Mouse (Mus musculus): ENCODE data around the gene Cep131.

Gene Cep131

DNA sequence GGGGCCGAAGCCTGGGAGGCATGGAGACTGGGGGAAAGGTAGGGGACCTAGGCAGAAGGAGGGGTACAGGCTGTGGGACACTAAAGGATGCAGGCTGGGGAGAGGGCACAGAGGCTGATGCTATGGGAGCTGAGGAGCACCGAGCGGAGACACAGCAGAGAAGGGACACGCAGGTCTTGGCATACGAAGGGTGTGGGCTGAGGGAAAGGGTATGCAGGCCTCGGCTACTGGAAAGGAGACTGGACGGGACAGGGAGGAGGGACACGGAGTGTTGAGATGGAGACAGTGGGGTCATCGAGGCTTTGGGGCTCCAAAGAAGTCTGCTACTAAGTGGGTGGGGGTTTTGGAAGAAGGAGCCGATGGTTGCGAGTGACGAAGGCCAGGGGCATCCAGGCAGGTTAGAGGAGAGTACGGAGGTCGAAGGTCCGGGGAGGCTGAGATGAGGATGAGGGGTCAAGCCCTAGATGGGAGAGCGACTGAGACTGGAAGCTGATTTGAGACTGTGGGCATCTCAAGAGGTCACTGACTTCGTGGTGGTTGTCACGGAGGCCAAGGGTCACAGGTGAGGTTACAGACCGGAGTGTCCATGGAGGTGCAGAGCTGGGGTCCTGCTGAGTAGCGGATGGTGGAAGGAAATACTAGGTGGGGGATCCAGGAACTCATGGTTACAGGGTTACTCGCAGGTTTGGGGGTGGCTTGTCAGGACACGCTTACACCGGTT lies 38.9 kb downstream of the Cep131 start:
- DNase-seq: no peak

DNA sequence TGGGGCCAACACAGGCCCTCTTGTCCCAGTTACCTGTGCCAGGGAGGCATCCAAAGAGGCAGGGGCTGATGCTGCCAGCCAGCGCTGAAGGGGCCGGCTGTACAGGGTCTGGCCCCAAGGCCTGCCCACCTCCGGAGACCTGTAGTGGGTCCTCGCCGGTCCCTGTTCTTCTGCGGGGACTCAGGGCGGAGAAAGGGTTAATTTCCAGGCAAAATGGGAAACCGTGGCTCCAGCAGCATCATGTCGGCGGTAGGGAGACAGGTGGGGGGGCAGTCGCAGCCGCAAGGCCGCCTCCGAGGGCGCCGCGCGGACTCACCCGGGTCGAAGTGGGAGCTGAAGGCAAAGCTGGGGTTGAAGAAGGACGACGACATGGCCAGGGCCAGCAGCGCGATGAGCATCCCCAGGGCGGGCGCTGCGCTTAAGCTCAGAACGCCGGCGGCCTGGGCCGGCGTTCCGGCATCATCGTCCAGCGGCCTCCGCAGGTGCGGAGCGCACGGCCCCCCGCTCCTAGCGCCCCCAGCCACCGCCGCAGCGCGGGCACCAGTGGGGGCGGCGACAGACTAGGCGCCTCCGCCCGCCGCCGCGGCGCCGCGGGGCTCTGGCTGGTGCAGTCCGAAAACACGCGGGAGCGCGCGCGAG lies 40.0 kb downstream of the Cep131 start, which contains the start of gene Aatk:
TSS of gene Aatk (minus strand) at position 615 of the 639 bp plus-strand sequence.
- no peak for DNase-seq

DNA sequence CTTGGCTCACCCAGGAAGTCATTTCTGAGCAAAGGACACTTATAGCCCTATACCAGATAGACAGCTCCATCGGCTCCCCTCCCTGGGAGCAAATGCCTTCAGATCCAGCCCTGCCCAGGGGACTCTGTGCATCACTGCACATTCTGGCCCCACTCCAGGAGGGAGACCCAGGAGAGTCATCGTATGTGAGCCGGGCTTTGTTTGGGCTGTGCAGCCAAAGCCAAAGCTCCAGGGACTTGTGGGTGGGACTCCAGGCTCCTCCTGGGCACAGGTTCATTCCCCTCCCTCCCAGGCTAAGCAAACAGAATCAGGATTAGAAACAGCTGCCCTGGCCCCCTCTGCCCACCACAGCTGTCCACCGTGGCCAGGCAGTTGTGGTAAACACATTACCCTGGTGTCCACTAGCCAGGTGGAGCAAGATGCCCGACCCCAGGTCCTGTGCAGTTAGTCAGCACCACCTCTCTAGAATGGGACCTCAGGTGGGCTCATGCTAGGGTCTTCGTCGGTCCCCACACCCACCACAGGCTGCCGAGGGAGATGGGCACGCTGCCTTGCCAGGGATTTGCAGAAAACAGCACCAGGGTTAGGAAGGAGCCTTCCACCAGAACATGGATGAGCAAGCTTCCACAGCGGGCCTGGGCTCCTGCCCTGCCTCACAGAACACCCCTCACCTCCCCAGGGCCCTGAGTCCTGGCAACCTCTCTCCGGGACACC lies 40.6 kb downstream of the Cep131 start:
- no peak for DNase-seq

DNA sequence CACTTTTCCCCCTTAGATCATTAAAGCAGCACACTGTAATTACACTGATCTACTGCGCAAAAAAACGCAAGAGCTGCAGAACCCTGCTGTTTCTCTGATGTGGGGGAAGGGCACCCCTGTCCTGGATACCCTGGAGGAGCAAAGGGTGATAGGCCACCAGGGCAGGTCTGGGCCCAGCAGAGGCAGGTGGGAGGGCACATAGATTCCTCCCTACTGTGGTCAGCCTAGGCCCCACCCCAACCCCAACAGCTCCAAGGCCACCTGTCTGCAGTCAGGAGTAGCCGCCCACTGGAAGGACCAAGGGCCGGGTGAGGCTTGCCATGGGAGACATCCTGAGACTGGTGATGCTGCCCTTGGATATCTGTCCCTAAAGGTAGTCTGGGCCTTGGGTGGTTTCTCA lies 41.3 kb downstream of the Cep131 start:
- DNase-seq: no peak

DNA sequence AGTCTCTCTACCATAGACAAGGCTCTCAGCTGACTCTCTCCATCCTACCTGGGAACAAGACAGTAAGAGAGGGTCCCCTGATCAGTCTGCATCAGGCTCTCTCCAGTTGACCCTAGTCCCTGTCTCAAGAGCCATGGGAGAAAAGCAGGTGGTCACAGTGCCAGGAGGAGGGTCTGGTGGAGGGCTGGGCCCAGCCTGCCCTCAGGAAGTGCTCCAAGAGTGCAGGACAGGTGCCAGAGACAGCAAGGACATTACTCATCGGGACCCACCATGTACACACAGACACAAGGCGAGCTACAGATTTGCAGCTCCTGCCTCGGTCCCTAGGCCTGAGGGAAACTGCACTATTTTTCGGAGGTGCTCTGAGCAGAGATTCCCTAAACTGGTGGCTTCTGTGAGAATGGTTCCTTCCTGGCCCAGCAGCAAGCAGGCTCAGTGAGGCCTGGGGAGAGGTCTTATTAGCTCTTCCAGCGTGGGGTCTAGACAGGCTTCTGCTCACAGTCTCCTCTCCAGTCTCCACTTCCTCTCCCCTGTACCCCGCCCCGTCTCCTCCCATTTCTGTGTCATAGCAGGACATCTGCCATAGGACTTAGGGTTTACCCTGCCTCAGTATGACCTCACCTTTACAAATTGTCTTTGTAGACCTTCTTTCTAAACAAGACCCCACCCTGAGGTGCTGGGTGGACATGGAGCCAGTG lies 44.3 kb downstream of the Cep131 start:
- no peak for DNase-seq

DNA sequence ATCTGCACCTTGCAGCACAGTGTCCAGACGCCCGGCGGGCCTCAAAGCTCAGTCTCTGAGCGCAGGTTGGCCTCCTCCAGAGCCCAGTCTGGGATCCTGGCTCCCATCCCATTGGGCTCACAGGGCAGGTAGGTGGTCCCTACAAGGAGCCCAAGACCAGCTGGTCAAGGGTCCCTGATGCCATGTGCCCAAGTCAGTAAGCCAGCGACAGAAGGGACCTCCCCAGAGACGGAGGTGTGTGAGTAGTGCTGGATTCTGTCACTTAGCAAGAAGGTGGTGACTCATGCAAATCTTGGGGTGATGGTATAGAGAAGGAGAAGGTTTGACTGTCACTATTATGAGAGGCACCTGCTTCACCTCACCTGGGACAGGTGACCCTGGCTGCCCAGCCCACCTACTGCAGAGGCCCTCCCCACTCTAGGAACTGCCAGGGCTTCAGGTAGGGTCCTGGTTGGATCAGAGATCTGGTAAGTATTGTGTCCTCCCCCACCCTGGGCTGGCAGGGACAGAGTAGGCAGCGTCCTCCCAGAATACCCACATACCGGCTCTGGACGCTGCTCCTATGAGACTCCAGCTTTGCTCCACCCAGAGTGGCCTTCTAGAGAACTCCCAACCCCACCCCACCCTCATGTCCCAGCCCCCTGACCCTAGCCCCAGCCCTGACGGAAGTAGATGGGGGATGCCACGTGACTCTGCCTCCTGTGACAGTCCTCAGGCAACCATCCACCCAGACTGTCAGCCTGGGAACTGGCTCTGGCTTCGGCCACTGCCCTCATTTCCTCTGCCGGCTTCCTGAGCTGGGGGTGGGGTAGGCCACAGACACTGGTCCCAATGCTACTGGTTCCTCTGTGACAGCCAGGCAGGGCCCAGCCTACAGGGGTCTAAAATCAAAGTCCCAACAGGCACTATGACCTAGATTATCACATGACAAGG lies 45.2 kb downstream of the Cep131 start:
- peak; percentile 75 to 82 for DNase-seq

DNA sequence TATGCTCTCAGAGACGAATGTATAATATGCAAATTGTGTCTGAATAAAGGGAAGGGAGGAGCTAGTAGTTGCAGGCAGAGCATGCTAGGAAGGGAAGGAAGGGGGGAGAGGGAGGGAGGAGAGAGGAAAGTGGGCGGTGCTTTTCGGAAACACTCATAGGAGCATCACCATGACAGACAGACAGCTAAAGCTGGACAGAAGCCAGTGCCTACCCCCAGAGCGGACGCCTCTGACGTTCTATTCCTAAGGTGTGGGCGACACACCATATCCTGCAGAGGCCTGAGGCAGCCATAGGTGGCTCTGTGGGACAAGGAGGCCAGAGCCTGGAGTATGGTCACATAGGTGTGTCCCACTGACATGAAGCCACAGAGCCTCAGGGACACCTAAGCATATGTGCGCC lies 46.2 kb downstream of the Cep131 start:
- DNase-seq: no peak

DNA sequence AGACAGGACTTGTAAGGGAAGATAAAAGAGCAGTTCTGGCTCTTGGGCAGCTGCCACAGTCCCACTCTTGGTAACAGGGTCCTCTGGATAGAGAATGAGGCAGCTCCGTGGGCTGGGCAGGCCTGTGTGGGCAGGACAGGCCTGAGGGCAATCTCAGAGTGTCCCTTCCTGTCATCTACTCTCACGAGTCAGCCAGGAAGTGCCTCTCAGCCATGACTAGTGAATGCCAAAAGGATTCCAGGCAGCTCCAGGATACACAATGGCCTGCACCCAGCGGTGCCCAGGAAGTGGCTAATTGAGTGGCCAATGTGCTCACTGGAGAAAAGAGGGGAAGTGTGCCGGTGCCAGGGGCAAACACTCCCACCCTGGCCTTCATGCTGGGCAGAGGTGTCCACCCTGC lies 47.0 kb downstream of the Cep131 start:
- DNase-seq: no peak

DNA sequence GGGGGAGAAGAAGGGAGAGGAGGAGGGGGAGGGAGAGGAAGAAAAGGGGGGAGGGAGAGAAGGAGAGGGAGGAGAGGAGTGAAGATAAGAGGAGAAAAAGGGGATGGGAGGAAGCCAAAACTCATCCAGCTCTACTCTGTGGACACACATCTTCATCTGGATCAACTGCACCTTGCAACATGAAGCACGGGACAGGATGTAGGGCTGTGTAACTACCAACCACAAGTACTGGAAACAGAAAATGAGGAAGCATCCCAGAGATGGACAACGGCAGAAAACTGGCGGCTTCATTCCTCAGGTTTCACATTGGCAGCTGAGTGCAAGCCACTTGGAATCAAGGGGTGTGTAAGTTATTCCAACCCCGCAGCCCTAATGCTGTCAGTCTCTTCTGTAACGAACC lies 51.9 kb downstream of the Cep131 start:
- no peak for DNase-seq

DNA sequence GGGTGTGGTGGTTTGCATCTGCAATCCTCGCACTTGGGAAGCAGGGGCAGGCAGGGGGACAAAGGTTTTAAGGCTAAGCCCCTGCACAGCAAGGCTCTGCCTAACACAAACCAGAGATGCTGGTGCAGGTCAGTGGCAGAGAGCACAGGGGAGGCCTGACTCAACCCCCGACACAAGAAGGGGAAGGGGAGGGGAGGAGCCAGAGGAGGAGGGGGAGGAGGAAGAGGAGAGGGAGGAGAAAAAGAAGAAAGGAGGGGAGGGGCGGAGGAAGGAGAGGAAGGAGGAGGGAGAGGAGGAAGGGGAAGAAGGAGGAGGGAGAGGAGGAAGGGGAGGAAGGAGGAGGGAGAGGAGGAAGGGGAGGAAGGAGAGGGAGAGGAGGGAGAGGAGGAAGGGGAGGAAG lies 52.3 kb downstream of the Cep131 start:
- DNase-seq: no peak

DNA sequence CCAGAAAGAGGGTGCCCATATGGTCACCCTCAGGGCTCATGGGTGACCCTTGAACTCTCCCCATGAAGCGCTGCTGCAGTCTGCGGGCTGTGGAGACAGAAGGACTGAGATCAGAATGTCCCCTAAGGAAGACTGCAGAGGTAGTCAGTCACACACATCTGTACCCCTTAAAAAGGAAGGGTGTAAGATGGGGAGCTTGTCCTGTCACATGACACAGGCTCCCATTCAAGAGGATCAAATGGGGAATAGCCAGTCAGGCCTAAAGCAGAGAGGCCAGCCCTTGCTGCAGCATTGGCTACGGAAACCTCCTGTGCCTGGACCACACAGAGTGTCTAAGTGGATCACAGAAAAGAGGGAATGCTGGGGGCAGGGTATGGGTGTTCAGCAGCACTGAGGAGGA lies 53.2 kb downstream of the Cep131 start:
- no peak for DNase-seq

DNA sequence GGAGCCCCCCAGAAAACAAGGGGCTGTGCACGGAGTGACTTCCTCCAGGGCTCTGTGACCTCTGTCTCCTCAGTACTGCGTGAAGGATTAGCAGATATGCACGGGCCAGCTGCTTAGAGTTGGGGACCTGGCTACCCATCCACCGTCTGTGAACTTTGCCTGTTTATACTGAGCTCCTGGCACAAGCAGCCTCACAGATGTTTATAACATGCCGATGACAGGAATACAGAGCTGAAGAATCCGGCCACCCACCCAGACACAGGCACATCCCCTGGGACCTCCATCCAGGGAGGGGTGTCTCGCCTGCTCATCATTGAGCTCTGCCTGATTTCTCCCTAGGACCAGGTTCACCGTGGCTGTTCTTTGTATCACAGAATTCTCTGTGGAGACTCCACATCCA lies 54.6 kb downstream of the Cep131 start:
- DNase-seq: no peak

DNA sequence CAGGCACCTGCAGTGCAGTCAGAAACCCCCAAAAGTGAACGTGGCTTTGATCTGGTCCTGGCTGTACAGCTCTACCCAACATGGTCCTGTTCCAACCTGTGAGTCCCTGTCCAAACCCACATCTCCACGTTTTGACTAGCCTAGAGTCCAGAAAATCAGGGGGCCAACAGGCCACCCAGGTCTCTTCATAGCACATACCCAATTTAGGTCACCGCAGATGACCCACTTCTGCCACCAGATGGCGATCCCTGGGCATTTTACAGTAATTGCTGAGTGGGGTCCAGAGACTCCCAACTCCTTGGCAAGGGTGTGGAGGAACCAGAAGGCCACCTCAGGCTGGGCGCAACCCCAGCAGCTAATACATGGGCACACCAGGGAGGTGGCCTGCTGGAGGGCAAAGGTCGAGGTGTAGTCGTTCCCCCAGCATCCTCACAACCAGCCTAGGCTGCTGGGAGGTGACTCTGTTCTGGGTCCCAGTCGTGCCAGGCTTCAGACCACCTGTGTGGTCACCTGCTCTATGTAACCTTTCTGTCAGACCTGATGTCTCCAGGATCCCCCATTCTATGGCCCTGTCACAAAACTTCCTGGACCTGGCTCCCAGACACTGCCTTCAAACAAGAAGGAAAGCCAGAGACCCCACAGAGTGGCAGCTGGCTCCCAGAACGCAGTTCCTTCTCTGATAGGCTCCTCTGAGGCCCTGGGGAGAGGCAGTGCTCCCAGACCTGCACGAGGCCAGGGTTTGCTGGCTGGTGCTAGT lies 56.3 kb downstream of the Cep131 start:
- DNase-seq: peak; percentile 48 to 61

DNA sequence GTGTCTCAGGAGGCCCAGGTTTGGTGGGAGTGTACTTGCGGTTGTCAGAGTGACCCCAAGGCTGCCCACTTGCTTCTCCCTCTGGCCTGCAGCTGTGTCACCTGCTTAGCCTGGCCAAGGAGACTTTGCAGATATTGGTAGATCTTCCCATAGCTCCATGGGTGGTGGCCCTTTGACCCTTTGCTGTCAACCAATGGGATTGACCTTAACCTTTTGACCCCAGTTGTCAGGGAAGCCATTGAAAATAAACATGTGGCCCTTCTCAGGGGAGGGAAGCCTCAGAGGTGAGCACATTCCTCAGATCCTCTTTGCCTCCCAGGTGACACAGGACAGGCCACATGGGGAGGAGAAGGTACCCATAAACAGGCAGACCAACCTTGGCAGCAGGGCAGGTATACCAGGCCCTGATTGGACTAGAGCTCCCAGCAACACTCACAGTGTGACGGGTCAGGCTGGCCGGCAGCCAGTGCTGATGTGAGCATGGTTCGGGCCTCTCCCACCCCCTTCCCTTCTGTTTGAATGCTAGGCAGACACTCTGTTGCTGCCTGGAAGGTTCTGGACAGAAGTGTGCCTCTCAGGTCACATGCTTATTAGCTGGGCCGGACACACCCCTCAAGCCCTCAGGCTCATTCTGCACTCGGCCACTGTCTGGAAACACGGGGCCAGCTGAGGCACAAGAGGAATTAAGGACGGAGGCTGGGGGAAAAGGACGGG lies 57.0 kb downstream of the Cep131 start:
- peak; percentile 82 to 84 for DNase-seq

DNA sequence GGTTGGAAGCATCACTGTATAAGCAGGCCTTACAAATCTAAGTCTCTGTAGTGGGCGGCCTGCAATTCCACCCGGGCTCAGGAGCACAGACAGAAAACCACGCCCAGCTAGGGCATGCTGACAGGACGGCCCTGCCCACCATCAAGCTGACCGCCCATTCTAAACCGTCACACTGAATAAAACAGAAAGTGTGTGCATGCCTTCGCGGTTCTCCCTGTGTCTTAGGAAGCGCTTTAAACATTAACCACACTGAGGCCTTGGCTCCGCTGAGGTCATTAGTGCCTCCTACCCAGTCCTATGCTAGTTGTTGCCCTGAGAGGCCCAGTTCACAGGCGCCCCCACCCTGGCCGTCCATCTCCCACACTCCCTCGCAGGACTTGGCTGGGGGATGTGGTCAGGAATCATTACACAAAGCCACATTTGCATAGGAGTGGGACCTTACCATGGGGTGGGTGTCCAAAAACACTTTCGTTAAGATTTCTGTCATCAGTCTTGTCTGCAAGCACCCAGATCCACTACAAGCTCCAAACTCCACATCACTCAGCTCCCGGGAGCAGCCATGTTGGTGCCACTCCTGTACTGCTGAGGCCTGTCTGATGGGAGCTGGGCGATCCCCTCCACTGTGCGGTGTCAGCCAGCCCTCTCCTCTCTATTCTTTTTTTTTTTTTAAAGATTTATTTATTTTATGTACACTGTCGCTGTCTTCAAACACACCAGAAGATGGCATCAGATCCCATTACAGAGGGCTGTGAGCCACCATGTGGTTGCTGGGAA lies 58.1 kb downstream of the Cep131 start:
- peak; percentile 84 to 87 for DNase-seq

DNA sequence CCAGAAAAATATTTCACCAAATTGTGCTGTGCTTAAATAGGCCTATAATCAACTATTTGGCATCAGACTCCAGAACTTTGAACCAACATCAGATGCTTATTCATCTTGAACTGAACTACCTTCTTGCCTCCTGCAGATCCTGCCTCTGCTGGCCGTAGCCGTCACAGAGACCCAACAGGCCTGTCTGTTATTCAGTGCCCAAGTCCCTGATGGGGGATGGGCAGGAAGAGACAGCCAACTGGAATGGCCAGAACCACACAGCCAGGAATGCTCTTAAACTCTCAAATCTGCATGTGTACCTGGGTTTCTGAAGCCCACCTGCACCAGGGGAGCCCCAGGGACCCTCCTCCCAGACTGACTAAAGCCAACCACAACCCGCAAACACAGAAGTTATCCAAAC lies 59.7 kb downstream of the Cep131 start:
- peak; percentile 33 to 40 for DNase-seq

DNA sequence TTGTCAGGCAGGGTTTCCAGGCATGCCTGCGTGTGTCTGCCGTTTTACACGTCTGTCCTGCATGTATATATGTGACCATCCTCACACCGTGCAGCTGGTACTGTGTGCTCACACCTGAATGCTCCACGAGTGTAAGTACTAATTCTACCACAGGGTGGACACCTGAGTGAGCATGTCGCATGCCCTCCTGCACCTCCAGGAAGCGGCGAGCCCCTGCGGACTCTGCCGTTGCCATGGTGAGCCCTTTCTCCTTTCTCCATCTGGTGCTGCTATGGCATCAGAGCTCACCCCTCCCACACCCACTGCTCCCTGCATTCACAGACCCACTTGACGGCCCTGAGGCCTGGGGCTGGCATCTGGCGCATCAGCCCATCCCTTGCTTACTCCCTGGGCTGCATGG lies 63.8 kb downstream of the Cep131 start:
- no peak for DNase-seq

DNA sequence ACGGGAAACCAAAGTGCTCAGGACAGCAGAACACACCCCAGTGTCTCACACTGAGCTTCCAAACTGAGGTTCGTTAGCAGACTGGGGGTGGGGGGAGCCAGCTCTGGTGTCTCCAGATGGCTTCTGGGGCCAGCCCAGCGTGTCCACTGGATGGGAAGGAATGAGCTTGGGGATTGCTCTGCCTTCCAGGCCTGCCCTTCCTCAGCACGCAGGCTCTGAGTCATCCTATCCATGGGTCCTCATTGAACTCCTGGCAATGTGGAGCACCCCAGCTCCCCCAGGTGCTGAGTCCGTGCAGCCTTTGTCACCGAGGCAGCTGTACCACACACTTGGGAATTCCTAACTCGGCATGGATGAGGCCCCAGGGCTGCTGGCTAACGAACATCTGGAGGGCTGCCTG lies 64.4 kb downstream of the Cep131 start:
- no peak for DNase-seq

DNA sequence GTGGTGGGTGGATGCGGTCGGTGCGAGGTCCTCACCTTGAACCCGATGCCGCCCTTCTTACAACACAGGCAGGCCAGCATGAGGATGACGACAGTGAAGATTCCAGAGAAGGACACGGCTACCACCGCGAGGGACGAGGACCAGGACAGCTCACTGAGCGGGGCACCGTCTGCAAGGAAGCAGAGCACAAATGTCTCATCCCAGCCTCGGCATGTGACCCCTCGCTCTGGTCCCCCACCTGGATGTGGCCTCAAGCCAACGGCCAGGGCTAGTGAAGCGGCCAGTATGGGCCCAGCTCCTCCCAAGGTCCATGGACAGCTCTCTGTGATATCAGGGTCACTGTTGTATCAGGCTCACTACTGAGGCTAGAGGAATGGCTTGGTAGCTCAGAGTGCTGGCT lies 65.3 kb downstream of the Cep131 start:
- no peak for DNase-seq

Measured in kidney, adult 8-10 months (tissue).